Mouse (Mus musculus): Measurements from ENCODE around the gene Ecm2. TPM values are rescaled to one million over a fixed set of nuclear protein-coding genes. Genes with fewer than 3 reads are reported as not detected.

Ecm2 gene
- polyA plus RNA-seq, 1 experiment: 0.04 TPM

- H3K79me3 ChIP-seq (ENCODE audit: low read depth): peaks cover under 1% of the 10 kb centered on the region
- no peak within 1 kb of the TSS for H3K4me3 ChIP-seq (ENCODE audit: insufficient read depth, poor library complexity, severe bottlenecking)
- H3ac ChIP-seq (ENCODE audit: control insufficient read depth, insufficient read length, low read depth): no peak within 1 kb of the TSS
- peaks cover 19% of the 10 kb centered on the region for H3K79me2 ChIP-seq (ENCODE audit: control insufficient read depth, insufficient read depth)
- no peaks in the 10 kb centered on the region for H3K27me3 ChIP-seq (ENCODE audit: control insufficient read depth, insufficient read depth, insufficient read length)
- TF ChIP-seq CTCF (IDR thresholded peaks at IDR 0.05; ENCODE audit: control insufficient read depth, insufficient read depth, insufficient read length): no peak
- TF ChIP-seq FOSL1 (IDR thresholded peaks at IDR 0.05; ENCODE audit: insufficient read depth, low read length, poor library complexity, severe bottlenecking): no peak
- TF ChIP-seq MYOD1 (IDR thresholded peaks at IDR 0.05; ENCODE audit: control insufficient read depth, insufficient read length, low read depth): no peak
- no peak for TF ChIP-seq USF1 (IDR thresholded peaks at IDR 0.05; ENCODE audit: low read depth)
- TF ChIP-seq CEBPB (IDR thresholded peaks at IDR 0.05; ENCODE audit: low read depth): peak; percentile 31
- TF ChIP-seq MYOG (IDR thresholded peaks at IDR 0.05; ENCODE audit: control insufficient read depth, extremely low read depth, insufficient read length): no peak
- TF ChIP-seq MAX (IDR thresholded peaks at IDR 0.05): no peak
- no peaks in the 10 kb centered on the region for H3K36me3 ChIP-seq (ENCODE audit: control insufficient read depth, insufficient read depth)
Observed at GRCm38 (mm10) chr13:49581541-49582530, 77.2 kb downstream of the Ecm2 start, which contains the start of gene Omd. TSS of gene Omd (plus strand) at chr13:49582462.

Other genes with a start within 250 kb of the Ecm2 start
- 44.8 TPM for gene Fgd3, start 184.5 kb upstream of the Ecm2 start, polyA plus RNA-seq (2012; fragmentation: generic; extraction: Trizol)
- gene Bicd2, start 163.2 kb upstream of the Ecm2 start, polyA plus RNA-seq (2012; fragmentation: generic; extraction: Trizol): 42.9 TPM
- gene Ippk, start 83.6 kb upstream of the Ecm2 start, polyA plus RNA-seq (2012; fragmentation: generic; extraction: Trizol): 5.4 TPM
- gene Tes3-ps, start 11.5 kb upstream of the Ecm2 start, polyA plus RNA-seq (2012; fragmentation: generic; extraction: Trizol): 0.59 TPM
- gene Aspn, start 39.6 kb downstream of the Ecm2 start, polyA plus RNA-seq (2012; fragmentation: generic; extraction: Trizol): 0.14 TPM
- 0.32 TPM for gene Omd, start 77.7 kb downstream of the Ecm2 start, polyA plus RNA-seq (2012; fragmentation: generic; extraction: Trizol)
- 4.6 TPM for gene Ogn, start 103.2 kb downstream of the Ecm2 start, polyA plus RNA-seq (2012; fragmentation: generic; extraction: Trizol)
- gene Cenpp, start 148.0 kb downstream of the Ecm2 start, polyA plus RNA-seq (2012; fragmentation: generic; extraction: Trizol): 11.2 TPM
- 3.5 TPM for gene Nol8, start 148.3 kb downstream of the Ecm2 start, polyA plus RNA-seq (2012; fragmentation: generic; extraction: Trizol)
- gene Iars, start 177.3 kb downstream of the Ecm2 start, polyA plus RNA-seq (2012; fragmentation: generic; extraction: Trizol): 58.7 TPM